Mouse (Mus musculus) spleen, adult 12 weeks (tissue): ENCODE data around the gene Vmn2r34.
"Not testable (repeated sequence)": the region's sequence is repeated elsewhere in the genome, so short reads cannot be mapped to it uniquely, and the experiment has no call there.

Experiments
- DNase-seq: peaks from one replicate; pipeline ENCODE4 v3.0.0; 2022; ENCODE audit warnings: low spot score

Vmn2r34 gene

DNA sequence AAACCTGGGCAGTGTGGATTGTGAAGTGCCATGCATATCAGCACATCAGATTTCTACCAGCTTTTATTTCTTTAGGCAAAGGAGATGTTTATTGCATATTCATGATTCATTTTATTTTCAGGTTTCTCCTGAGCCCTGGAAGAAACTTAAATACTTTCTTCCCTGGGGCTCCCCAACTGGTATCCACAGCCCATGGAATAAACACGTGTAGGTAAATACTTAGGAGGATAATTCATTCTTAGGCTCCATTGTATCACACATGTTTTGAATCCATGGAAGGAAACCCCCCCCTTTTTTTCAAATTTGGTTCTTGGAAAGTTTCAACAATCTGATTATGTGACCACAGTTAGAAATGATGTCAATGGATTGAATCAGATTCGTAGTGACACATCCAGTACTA lies at the start of gene Vmn2r34:
Vmn2r34 (minus strand) TSS at position 101 of the 400 bp plus-strand sequence.
- not testable (repeated sequence) for DNase-seq

DNA sequence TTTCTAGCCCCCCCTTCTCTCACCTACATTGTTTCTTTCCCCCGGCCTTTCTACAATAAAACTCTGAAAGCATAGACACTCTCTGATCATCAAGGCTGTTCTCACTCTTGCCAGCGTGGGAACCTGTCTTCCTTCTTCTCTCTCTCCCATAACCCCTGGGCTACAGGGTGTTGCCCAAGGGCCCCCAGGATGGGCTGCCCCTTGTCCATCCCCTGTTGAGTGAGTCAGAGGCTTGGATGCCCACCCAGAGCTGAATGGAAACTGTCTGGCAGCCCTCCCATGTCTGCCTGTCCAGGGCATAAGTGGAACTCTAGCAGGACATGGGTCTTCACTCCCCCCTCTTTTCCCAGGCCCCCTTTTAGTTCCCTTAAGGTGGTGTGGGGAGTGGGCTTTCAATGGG lies 15.3 kb downstream of the Vmn2r34 start:
- DNase-seq: not testable (repeated sequence)
